Mouse (Mus musculus) heart, adult 2 months (tissue): ENCODE data around the gene Kif1bp.
"Not testable (repeated sequence)": the region's sequence is repeated elsewhere in the genome, so short reads cannot be mapped to it uniquely, and the experiment has no call there.

Experiments
- CTCF ChIP-seq: fragments of 200-600 bp; IDR thresholded peaks from 2 replicates; pipeline ENCODE4 v1.8.1; 2022; ENCODE audit warnings: antibody characterized with exemption, mild to moderate bottlenecking, moderate library complexity
- EP300 ChIP-seq: fragments of 200-500 bp; IDR thresholded peaks from 2 replicates; pipeline ENCODE4 v1.6.1; 2011; ENCODE audit warnings: low read depth, low read length, control low read depth; ENCODE audit not compliant: insufficient read depth
- POLR2A ChIP-seq: fragments of 200-500 bp; IDR thresholded peaks from 2 replicates; pipeline ENCODE4 v1.6.1; 2011; ENCODE audit warnings: mild to moderate bottlenecking, low read depth, low read length, control low read depth; ENCODE audit not compliant: insufficient read depth

DNA sequence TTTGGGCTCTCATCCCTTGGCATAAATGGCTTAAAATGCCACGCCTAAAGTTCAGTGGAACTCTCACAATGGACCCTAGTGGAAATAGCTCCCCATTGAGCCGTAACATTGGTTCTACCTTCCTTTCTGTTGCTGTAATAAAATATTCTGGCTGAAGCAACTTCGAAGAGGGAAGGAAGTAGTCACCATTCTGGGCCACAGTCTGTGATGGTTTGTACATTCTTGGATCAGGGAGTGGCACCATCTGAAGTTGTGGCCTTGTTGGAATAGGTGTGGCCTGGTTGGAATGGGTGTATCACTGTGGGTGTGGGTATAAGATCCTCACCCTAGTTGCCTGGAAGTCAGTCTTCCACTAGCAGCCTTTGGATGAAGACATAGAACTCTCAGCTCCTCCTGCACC lies 86.6 kb downstream of the Kif1bp start:
- TF ChIP-seq POLR2A, CTCF, EP300: not testable (repeated sequence)
